Mouse (Mus musculus) spleen, adult 2 months (tissue): ENCODE data around the gene Brinp3.

Experiments used
- CTCF ChIP-seq: fragments of 200-500 bp; IDR thresholded peaks from 2 replicates; pipeline ENCODE4 v1.5.1; 2011; ENCODE audit warnings: mild to moderate bottlenecking, inconsistent platforms; ENCODE audit not compliant: insufficient read depth, insufficient read length, insufficient replicate concordance; ENCODE audit errors: extremely low read depth
- POLR2A ChIP-seq: fragments of 200-500 bp; IDR thresholded peaks from 2 replicates; pipeline ENCODE4 v1.6.1; 2011; ENCODE audit warnings: low read depth, low read length, inconsistent platforms

GRCm38 (mm10) chr1:146494681-146495331 is at the start of gene Brinp3:
- TF ChIP-seq CTCF (no peak), POLR2A (no peak)
